Mouse (Mus musculus) kidney, postnatal 25 days (tissue): ENCODE results near the gene Adcyap1r1.

Source experiments
- DNase-seq, 2 experiments: peaks; one replicate each; pipeline ENCODE4 v3.0.0; 2021; ENCODE audit warnings: mixed read lengths in 2 of 2

The Adcyap1r1 gene

DNA sequence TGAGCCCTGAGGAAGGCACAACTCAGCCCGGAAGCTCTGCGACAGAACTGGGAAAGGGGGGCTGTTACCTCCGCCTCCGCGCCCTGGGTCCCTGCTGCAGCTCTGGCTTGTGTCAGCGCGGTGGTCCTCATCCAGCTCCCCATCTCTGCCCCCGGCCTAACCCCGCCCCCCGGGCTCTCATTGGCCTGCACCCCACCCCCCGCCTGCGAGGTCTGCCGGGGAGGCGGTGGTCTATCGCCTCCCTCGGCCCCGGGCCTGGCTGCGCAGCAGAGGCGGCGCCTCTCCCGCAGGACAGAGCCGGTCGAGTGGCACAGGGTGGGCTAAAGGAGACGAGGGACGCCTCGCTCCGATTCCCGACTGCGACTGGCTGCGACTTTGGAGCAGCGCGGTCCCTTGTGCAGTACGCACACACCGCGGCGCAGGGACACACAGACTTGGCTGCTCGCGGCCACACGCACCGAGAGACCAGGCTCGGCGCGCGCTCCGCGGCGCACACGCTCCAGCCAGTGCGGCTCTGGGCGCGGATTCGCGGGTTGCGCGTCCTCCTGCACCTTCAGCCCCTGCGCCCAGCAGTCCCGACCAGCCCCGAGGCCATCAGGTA, at the start of gene Adcyap1r1:
Adcyap1r1 (plus strand) TSS at position 208 of the 601 bp plus-strand sequence.
- DNase-seq, result peak in 1 of 2 experiments; percentile 12

DNA sequence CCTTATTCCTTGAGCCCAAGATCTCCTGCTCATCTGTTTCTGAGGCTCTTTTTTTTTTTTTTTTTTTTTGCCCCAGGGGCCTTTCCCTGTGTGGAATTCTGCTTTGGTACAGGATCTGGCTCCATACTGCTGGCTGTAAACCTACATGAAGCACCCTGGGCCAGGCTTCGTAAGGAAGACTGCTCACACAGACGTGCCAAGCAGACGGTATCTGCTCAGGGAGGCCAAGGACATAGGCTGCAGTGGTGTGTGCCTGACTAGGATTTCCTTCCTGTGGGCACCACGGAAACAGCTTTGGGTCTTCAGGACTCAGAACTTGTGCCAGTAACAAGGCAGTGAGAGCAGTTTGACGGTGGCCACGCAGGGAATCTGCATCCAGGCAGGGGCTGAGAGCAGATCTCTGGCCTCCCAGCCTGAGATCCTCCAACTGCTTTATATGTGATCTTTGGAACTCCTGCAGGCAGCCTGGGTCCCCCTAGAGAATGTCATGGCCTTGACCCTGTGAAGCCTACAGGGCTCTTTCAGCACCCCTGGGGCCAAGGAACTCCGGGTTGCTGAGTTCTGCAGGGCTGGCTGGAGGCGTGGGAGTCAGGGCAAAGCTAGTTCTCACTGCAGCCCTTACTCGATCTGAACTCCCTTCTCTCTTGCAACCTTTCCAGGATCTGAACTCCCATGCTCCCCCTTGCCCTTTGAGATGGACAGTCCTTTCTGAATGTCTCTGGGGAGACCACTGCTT, 49.6 kb upstream of the Adcyap1r1 start:
- no peak for DNase-seq

DNA sequence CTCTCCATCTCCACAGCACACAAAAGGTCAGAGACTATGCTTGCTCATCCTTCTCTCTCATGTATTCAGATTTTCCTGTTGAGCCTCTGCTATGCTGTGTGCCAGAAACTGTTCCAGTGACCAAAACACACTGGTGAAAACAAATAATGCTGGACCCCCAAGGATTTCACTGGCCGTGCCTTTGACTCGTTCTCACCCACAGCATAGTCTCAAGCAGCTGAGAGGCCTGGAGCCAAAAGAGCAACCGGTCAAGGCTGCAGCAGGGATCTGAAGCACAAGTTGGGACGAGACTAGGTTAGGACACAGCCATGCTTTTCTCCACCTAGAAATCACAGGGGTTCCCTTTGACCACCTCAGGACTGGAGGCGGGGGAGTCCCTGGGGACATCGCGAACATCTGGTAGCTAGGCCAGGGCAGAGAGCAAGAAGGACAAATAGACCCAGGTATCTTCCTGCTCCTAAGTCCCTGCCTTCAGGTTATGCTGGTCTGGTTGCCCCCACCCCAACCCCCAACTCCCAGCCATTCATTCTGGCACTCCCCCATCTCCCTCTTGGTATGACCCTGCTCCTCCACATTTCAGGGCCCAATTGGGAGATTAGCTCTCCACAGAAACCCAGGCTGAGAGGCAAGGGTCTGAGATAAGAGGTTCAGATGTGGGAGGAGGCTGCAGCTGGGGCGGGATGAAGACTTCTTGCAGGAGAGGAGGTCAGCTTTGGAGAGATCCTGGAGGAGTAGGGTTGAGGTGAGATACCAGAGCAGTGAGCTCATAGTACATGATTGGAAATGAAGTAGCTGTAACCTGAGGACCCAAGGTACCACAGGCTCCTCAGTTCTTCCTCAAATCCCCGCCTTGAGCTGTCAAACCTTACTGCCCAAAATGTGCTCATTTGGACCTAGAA, 48.1 kb upstream of the Adcyap1r1 start:
- no peak for DNase-seq

DNA sequence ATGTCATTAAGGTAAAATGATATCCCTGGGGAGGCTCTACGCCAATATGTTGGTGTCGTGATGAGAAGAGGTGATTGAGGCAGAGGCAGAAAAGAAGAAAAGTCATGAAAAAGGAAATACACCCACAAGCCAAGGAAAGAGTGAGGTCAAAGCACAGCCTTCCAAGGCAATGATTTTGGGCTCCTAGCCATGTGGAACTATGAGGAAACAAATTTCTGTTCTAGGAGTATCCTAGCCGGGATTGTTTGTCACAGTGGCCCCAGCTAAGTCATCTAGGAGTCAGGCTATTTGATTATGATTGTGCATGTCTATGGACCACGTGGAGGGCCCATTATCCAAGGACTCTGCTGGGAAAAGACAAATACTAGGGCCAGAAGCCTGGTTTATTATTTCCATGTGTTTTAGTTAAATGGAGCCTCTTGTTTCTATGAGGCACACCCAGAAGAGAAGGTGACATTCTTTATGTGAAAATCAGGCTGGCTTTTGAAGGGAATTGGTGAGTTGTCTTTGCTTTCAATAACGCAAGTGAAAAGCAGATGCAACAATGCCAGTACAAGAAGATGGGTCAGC, 47.3 kb upstream of the Adcyap1r1 start:
- DNase-seq, result no peak

DNA sequence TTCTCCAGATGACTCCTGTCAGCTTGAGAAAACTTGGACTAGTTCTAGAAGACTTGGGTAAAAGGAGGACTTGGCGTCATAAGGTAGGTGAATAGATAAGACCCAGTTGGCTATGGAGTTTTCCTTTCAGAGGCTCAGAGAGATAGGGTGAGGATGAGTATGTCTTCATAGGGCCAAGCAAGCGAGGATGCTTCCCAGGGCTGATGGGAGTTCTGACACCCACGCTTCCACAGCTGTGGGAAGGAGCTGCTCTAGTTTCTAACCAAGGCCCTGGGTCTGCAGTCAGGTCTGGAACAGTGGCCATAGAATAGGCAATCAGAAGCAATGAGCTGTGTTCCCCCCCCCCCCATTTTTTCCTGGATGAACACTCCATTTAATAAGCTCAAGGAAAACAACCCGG, 44.4 kb upstream of the Adcyap1r1 start:
- DNase-seq, result no peak

DNA sequence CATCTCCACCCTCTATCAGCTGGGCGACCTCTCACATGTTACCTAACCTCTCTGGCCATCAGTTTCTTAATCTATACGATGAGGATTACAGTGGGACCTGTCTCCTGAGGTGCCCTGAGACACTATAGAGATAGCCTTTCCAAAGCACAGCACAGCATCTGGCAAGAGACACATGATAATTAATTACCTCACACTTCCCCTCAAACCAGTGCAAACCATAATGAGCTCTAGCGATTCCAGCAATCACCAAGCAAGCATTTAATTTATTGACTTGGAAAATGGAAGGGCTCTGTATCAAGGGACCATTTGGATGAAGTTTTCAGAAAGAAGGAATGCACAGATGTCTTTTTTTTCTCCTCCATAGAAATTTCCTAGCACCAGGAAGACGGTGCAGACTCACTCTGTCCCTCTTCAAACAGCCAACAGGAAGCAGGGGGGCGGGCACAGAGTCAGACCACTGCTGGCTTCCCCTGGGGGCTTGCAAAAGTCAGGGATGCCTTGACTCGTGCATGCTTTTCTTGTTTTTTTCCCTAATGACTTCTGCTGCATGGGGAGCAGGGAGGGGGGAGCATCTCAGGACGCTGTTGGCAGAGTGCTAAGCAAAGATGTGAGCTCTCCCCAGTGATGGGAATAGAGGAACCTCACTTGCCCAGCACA, 41.5 kb upstream of the Adcyap1r1 start:
- peak in 1 of 2 experiments; percentile 29 for DNase-seq

DNA sequence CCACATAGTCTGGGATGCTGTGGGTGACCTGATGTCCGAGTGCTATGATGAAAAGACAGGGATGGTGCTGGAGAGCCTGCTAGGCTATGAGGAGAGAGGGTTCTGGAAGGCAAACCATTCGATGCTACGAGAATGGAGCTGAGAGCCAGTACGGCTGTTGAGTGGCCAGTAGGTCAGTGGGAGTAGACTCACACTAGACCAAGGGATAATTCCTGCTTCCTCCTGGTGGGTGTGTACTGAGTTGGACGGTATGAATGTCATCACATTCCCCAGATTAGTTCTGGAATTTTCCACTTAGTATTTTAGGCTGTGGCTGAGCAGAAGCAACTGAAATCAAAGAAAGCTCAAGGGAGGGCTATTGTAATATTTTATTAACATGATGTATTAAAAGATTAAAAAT, 40.8 kb upstream of the Adcyap1r1 start:
- no peak for DNase-seq

DNA sequence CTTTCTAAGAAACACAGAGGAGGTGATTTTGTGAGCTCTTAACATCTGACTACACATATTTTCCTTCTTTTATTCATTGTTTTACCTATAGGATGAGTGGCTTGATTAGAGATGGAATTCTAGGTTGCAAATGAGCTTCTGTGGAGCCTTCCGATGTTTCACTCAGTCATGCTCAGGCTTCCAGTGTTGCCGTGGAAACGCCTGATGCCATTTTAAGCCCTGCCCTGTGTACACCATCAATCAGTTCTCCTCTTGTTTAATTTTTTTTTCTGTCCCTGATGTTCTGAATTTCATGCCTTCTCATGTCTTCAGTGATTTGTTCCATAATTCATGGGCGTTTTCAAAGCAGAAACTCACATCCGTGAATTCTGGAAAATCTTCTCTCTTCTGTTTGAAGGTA, 35.6 kb upstream of the Adcyap1r1 start:
- no peak for DNase-seq

DNA sequence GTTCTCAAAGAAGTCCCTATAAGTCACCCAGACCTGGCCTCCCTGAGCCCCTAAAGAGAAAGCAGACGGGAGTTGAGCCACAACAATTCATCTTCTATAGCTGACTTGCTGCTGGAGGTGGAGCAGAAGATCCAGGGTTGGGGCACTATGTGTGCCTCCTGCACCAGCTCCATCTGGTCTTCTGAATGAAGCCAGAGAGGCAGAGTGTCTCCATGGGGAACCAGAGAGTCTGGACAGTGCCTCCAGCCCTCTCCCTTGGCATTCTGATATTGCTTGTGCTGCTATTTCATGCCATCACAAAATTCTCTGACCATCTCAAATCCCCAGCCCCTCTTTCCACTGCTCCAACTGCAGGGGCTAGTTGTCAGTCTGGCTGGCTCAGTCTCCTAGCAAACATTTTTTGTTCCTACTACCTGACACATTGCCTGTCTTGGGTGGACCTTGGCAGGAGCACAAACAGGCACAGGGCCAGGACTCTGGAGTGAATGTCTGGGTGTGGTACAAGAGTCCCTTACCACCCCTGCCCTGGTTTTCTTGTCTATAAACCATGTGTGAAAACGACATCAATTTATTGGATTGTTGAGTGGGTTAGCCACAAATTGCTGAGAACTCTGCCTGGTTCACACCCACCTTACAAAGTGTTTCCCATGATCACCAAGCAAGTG, 32.9 kb upstream of the Adcyap1r1 start:
- DNase-seq, result no peak

DNA sequence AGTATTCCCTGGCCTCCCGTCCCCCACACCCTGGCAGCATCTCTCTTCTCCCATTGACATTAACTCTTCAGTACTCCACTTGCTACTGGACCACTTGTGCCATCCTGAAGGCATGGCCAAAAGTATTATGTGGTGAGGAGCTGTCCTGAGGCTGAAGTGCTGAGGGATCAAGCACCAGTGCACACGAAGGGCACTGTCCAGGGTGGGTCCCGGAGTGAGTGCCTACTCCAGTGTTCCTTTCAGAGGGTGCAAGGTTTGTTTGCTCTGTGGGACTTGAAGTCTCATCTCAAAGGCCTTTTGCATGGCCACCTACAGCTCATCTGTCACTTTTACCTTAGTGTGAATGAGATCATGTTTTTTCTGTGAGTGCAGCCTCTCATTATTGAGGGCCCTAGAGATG, 31.4 kb upstream of the Adcyap1r1 start:
- no peak for DNase-seq

DNA sequence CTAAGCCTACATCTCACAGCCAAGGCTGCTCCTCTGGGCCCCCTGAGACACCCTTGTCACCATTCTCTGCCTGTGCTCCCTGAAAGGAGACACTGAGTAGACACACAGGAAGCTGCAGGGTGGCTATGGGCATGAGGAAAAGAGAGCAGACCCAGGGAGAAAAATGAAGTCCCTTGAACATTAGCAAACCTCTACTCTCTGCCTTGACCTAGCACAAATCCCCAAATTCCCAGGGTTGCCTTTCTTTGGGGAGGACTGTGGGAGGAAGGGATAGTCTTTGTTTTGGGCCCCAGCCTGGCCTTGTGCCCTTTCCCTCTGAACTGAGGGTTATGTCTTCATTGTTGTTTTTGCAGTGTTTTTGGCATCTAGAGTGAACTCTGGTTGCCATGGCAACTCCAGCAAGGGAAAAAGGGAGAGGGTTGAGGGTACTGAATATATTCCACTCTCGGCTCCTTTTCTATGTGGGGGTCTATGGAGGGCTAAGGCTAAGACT, 30.9 kb upstream of the Adcyap1r1 start:
- no peak for DNase-seq

DNA sequence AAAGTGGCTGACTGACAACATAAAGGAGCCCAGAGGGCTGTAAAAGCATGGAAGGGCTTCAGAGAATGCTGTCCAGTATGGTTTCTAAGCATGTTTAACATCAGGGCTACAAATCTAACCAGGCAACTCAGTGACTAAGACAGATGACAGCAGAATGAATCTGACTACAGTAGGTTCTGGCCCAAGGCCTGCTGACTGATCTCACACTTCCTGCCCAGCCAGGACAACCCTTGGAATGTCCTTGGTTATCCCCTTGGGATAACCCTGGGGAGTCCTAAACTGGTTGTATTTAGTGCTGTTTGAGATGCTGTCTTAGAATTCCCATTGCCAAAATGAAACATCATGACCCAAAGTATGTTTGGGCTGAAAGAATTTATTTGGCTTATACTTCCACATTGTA, 19.7 kb upstream of the Adcyap1r1 start:
- no peak for DNase-seq

DNA sequence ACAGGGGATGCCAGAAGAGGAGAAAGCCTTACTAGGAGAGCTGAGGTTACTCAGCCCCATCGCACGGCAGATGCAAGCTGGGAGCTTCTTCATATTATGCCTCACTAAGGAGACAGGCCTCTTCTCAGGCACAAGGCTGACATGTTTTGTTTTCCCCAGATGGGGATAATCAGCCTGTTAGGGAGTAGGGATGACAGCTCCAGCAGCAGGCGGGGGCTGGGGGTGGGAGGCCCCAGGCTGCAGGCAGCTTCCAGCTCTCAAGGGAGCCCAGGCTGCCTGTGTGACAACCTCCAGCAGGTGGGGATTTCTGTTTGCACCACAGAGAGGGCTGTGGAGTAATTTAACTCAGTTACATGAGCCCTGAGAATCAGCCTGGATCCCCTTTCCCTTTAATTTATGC, 17.4 kb upstream of the Adcyap1r1 start:
- no peak for DNase-seq

DNA sequence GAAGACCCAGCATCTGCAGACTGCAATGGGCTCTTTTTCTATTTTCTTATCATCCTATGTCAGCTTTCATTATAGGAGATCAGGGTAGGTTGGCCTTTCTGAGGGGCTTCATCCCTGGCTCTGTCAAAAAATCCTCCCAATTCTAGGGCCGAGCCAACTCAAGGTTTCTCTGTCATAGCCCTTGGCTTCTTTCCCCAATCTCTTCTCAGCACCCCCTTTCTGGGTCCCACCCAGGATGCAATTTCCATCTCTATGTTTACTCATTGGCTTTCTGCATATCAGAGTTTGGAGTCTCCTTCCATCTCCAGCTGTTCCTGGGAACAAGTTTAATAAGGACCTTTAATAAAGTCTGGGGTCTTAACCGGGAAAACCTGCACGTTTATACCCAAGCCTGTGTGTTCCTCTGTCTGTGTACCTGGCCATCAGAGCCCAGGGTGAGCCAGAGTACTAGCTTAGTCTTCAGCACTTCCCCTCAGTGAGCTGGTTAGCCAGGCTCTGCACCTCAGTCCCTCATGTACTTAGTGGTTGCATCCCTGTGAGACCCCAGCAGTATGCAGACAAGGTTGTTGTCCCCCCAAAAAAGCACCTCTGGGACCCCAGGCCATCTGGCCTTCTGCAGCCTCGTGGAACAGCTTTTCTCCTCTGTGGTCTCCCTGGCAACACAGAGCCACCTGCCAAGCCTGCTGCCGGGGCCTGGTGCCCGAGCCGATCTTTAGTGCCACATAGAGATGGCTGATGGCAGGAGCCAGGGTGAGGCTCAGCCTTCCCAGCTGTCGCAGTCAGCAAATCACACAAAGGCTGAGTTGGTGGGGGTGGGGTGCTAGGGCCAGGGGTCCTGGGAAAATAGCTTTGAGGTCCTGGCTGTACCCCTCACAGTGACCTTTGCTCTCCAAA, 16.3 kb upstream of the Adcyap1r1 start:
- no peak for DNase-seq

DNA sequence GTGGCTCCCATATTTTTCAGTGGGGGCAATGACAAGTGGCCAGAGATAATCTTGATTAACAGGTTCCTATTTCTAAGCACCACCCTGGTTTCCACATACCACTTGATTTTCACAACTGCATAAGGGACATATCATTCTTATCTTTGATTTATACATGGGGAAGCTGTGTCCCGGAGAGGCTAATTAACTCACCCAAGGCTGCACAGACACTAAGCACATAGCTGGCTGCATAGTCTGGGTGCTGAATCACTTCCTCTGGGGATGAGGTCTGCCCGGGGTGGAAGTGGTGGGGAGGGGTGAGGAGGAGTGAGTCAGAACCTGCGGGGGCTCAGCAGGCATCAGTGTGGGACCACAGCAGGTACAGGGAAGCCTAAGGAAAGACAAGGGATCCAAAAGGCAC, 13.9 kb upstream of the Adcyap1r1 start:
- DNase-seq, result no peak

DNA sequence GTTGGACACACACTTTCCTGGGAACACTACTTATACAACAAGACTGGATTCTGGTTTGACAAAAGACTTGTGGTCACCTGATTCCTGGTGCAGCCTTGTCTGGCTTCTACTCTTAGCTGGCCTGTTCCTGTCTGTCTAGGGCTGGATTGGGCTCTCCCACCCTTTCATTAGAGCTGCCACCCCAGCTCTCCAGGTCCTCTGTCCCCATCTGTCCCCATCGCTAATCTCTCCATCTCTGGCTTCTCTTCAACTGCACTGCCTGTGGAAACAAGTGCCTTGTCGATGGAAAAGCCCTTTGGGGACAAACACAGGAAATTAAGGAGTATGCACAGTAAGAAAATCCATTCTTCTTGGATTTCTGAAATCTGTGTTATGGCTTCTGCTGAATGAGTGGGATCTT, 12.9 kb upstream of the Adcyap1r1 start:
- no peak for DNase-seq

DNA sequence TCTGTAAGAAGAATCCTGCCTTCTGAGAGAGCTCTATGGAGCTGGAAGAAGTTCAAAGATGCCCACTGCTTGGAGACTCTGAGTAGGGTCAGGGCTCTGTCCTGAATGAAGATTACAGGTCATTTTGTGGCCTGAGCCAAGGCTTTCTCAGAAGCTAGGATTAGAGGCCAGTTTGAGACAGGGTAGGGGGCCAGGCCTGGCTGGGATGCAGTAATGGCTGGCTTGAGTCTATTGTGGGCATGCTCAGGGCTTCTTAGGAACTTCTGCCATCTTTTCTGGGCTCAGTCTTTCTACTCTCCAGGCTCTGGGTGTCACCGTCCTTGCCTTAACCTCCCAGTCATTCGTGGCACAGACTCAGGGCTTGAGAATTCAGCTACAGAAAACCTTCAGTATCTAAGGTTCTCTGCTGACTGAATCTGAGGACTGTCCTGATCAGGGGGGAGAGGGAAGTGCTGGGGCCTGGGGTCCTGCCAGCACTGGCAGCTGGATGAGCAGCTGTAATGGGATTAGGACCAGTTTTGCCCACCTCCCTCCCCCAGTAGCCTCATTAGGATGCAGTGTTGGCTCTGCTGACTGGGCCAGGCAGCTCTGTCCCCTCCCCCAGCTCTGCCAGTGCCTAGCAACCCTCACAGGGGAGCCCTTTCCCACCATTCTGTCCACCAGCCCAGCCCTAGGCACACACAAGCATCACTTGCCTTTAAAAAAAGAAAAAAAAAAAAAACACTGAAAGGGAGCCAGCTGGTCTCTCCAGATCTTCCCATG, 7.7 kb upstream of the Adcyap1r1 start:
- DNase-seq, result no peak

DNA sequence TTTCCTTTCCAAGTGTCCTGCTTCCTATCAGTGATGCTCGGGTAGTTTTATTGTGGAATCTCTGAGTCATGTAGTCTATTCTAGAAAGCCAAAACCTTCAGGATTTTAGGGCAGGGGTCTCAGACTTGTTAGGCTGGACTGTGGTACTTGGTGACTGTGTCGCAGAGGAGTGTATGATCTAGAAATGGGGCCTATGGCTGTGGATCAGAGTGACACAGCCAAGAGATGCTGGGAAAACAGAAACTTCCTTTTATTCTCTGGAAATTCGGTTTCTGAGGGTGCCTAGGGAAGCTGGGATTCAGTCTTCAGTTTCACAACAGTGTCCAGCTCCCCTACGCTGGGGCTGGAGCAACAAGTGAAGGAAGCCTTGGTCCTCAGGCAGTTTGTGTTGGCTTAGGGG, 7.1 kb upstream of the Adcyap1r1 start:
- no peak for DNase-seq

DNA sequence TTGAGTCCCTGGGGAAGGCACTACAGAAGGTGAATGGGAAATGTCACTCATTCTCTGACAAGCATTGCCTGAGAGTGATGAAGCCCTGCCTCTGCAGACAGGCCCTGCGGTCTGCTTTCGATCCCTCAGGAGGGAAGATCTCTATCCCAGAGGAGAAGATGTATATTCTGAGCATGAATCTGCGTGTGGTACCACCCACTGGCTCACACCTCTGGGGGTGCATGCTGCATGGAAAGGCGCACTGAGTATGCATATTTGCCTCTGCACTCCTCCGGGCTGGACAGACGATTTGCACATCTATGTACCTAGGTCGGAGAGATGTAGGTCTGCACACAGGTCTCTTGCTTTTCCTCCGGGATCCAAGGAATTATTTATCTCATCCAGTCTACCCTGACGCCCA, 3.6 kb upstream of the Adcyap1r1 start:
- DNase-seq, result no peak

DNA sequence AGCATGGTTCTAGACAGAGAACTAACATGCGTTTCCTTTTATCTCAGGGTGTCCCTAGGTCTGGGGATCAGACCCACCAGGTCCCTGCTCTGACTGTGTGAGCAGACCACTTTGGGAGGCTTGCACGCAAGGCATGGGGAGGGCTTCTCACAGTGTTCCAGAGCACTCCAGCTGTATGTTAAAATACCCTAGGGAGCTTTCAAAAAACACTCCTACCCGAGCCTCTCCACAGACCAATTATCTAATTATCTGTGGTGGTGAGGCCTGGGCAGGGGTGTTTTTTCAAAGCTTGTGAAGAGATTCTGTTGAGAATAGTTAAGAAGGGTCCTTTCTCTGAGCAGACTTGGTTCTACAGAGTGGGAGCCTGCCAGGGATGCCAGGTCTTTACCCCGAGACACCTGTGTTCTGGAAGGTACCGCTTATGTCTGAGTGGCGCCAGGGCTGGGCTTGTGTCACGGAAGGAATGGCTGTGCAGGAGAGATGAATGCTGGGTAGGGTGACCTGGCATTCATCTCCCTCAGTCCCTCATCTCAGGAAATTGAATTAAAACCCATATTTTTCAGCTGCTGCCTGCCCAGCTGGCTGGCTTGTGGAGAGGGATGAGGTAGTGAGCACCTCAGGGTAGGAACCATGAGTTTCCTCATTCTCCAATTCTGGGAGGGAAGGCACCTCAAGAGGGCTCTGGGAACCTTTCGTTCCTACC, 2.7 kb upstream of the Adcyap1r1 start:
- DNase-seq, result no peak
